24 mouse cellular contexts compared by ENCODE assay signal in genomic region chr14:49140756-49141155, GRCm38 (mm10). TPM values are rescaled to one million over a fixed set of nuclear protein-coding genes. Genes with fewer than 3 reads are reported as not detected.
A peak's percentile ranks its signal among the peaks of the same experiment; 100 is the strongest.
DNase-seq lines count a peak whose midpoint lies in the region; ATAC-seq and TF ChIP-seq lines count a peak whose summit lies in the region.
"Had no signal": no experiment of that assay in that cellular context is flagged by ENCODE, and none has a peak within 500 bp of the region (broad histone marks: within the 10 kb centered on the region; RNA-seq: fewer than 3 reads in every experiment).

No protein-coding gene starts in this region.

- no peaks in the 10 kb centered on the region for H3K79me2 ChIP-seq in liver, adult 2 months (ENCODE audit: control insufficient read depth, insufficient read depth, low read length)
- no peaks in the 10 kb centered on the region for H3K79me2 ChIP-seq in MEL (ENCODE audit: control insufficient read depth, insufficient read depth, low read length, poor library complexity)

- ATAC-seq in liver, embryonic 11.5 days (replicated peaks; ENCODE audit: low FRiP score), result no peak
- ATAC-seq in megakaryocyte progenitor cell, adult 5-6 weeks (replicated peaks; ENCODE audit: poor library complexity), result peak; percentile 37; the same call in 1 of the 2 replicates
- ATAC-seq: CD4-positive, CD25-positive, alpha-beta regulatory T cell, adult 4 months; forebrain, embryonic 14.5 days; forebrain, postnatal 0 days; hindbrain, embryonic 16.5 days; Patski had no signal

- 86% methylated on average over 7 of the region's 7 CpGs for WGBS in liver, adult 2 months
- WGBS in liver, embryonic 11.5 days, result 85% methylated on average over 7 of the region's 7 CpGs
- WGBS in hindbrain, embryonic 10.5 days, result 90% methylated on average over 7 of the region's 7 CpGs

- no peaks in the 10 kb centered on the region for H3K4me1 ChIP-seq in liver, adult 2 months (ENCODE audit: control insufficient read depth, insufficient read depth, low read length)
- H3K4me1 ChIP-seq in liver, embryonic 11.5 days (replicated peaks; ENCODE audit: control insufficient read depth, insufficient read depth, low read length), result no peaks in the 10 kb centered on the region
- H3K4me1 ChIP-seq in MEL (ENCODE audit: control insufficient read depth in 1 of 2, insufficient read depth in 2 of 2, low read length in 2 of 2), result no peaks in the 10 kb centered on the region
- peaks cover 18% of the 10 kb centered on the region for H3K4me1 ChIP-seq in hindbrain, embryonic 10.5 days (replicated peaks)
- H3K4me1 ChIP-seq: heart, embryonic 10.5 days; hindbrain, embryonic 13.5 days had no signal

- TF ChIP-seq POLR2A in liver, adult 2 months (IDR thresholded peaks at IDR 0.05; ENCODE audit: extremely low read depth, insufficient read depth, low read length), result no peak
- no peak for TF ChIP-seq POLR2A in MEL (IDR thresholded peaks at IDR 0.05; ENCODE audit: control insufficient read depth in 1 of 2, insufficient read depth in 1 of 2, low read depth in 1 of 2, low read length in 2 of 2, poor library complexity in 1 of 2)

- TF ChIP-seq EP300 in MEL (IDR thresholded peaks at IDR 0.05; ENCODE audit: low read depth in 1 of 2, low read length in 2 of 2), result no peak

- H3K27ac ChIP-seq in liver, adult 2 months (replicated peaks; ENCODE audit: insufficient read depth, low read depth, low read length), result no peak overlapping the region
- no peak overlapping the region for H3K27ac ChIP-seq in liver, embryonic 11.5 days (ENCODE audit: low read depth, low read length)
- H3K27ac ChIP-seq in MEL (ENCODE audit: control insufficient read depth, low read depth, low read length), result no peak overlapping the region
- no peak overlapping the region for H3K27ac ChIP-seq in hindbrain, embryonic 10.5 days
- H3K27ac ChIP-seq: gastrocnemius, adult 2 months; heart, adult 2 months; heart, embryonic 10.5 days; hindbrain, embryonic 13.5 days had no signal

- DNase-seq in liver, adult 2 months (ENCODE audit: extremely low read depth, low read depth, low spot score), result peak; percentile 2
- DNase-seq in liver, embryonic 11.5 days (ENCODE audit: low spot score), result no peak
- DNase-seq in MEL (ENCODE audit: low read depth, low spot score), result peak; percentile 11
- DNase-seq in fat pad, adult 2 months (ENCODE audit: extremely low read depth, low read depth, low spot score), result peak; percentile 37
- no peak for DNase-seq in kidney, adult 18-20 months
- no peak for DNase-seq in hindbrain, embryonic 10.5 days (ENCODE audit: low spot score)
- no peak for DNase-seq in left cerebral cortex, adult 11 months (ENCODE audit: low spot score)
- DNase-seq: adrenal gland, postnatal 10 days; adrenal gland, postnatal 36 days; cerebellum, adult 11 months; cerebellum, adult 2 months; cerebellum, adult 9-11 months; cerebellum, postnatal 25 days; forebrain, postnatal 0 days; gastrocnemius, adult 2 months; gastrocnemius, postnatal 14 days; heart, adult 2 months had no signal

- H3K27me3 ChIP-seq in liver, adult 2 months (ENCODE audit: control insufficient read depth, insufficient read depth, low read length), result no peaks in the 10 kb centered on the region
- no peaks in the 10 kb centered on the region for H3K27me3 ChIP-seq in liver, embryonic 11.5 days (replicated peaks; ENCODE audit: control insufficient read depth, insufficient read depth, low read length)
- no peaks in the 10 kb centered on the region; a peak in 1 of 4 replicates for H3K27me3 ChIP-seq in MEL (ENCODE audit: control insufficient read depth in 1 of 2, insufficient read depth in 2 of 2, low read length in 2 of 2)
- no peaks in the 10 kb centered on the region for H3K27me3 ChIP-seq in hindbrain, embryonic 10.5 days (ENCODE audit: insufficient read depth, poor library complexity, severe bottlenecking)
- H3K27me3 ChIP-seq: hindbrain, embryonic 13.5 days had no signal

- H3K36me3 ChIP-seq in liver, adult 2 months (ENCODE audit: control insufficient read depth, insufficient read depth, low read length), result no peaks in the 10 kb centered on the region
- no peaks in the 10 kb centered on the region for H3K36me3 ChIP-seq in liver, embryonic 11.5 days (ENCODE audit: control insufficient read depth, insufficient read depth, low read length)
- H3K36me3 ChIP-seq in MEL (ENCODE audit: control insufficient read depth in 1 of 2, insufficient read depth in 2 of 2, low read length in 2 of 2), result no peaks in the 10 kb centered on the region
- H3K36me3 ChIP-seq in hindbrain, embryonic 10.5 days, result no peaks in the 10 kb centered on the region
- H3K36me3 ChIP-seq: heart, embryonic 10.5 days; hindbrain, embryonic 13.5 days had no signal

- H3K4me3 ChIP-seq in liver, adult 2 months (ENCODE audit: insufficient read depth, low read depth, low read length), result no peak overlapping the region
- no peak overlapping the region for H3K4me3 ChIP-seq in liver, embryonic 11.5 days (ENCODE audit: low read depth, low read length)
- H3K4me3 ChIP-seq in MEL (ENCODE audit: control insufficient read depth in 1 of 2, insufficient read depth in 1 of 2, low read depth in 2 of 2, low read length in 2 of 2), result no peak overlapping the region
- no peak overlapping the region for H3K4me3 ChIP-seq in hindbrain, embryonic 10.5 days
- H3K4me3 ChIP-seq: gastrocnemius, adult 2 months; heart, adult 2 months; heart, embryonic 10.5 days; hindbrain, embryonic 13.5 days had no signal

- no peak for TF ChIP-seq CTCF in liver, adult 2 months (IDR thresholded peaks at IDR 0.05; ENCODE audit: low read depth, low read length)
- TF ChIP-seq CTCF in MEL (IDR thresholded peaks at IDR 0.05 in 2 of 3, conservative IDR thresholded peaks at IDR 0.05 in 1 of 3; ENCODE audit: control insufficient read depth in 1 of 3, insufficient read depth in 1 of 3, low read depth in 2 of 3, low read length in 3 of 3, poor library complexity in 1 of 3, severe bottlenecking in 1 of 3), result no peak

- no peaks in the 10 kb centered on the region for H3K9me3 ChIP-seq in liver, embryonic 11.5 days (ENCODE audit: control insufficient read depth, low read length)
- no peaks in the 10 kb centered on the region for H3K9me3 ChIP-seq in MEL (replicated peaks; ENCODE audit: insufficient read depth, low read length)
- no peaks in the 10 kb centered on the region for H3K9me3 ChIP-seq in hindbrain, embryonic 10.5 days
- H3K9me3 ChIP-seq: heart, embryonic 10.5 days; hindbrain, embryonic 13.5 days had no signal

- H3K9ac ChIP-seq in liver, adult 2 months (ENCODE audit: low read depth, low read length), result no peak overlapping the region
- no peak overlapping the region for H3K9ac ChIP-seq in liver, embryonic 11.5 days (ENCODE audit: low read depth, low read length)
- no peak overlapping the region for H3K9ac ChIP-seq in MEL (ENCODE audit: control insufficient read depth, low read depth, low read length, poor library complexity, severe bottlenecking)
- H3K9ac ChIP-seq: forebrain, postnatal 0 days; hindbrain, embryonic 13.5 days had no signal

- TF ChIP-seq RAD21 in MEL (IDR thresholded peaks at IDR 0.05; ENCODE audit: low read depth, low read length), result no peak

- no peak overlapping the region for H3K4me2 ChIP-seq in liver, embryonic 11.5 days
- H3K4me2 ChIP-seq: hindbrain, embryonic 13.5 days had no signal

TF ChIP-seq in MEL, 35 proteins besides CTCF, POLR2A, EP300 and RAD21:
- TF ChIP-seq JUND (IDR thresholded peaks at IDR 0.05; ENCODE audit: low read depth, low read length), result no peak
- TF ChIP-seq KAT2A (conservative IDR thresholded peaks at IDR 0.05; ENCODE audit: low read depth, low read length), result no peak

RNA-seq across cellular contexts. Expression of gene Naa30, which starts 31.3 kb away (rescaled TPM):
- 15.9 and 16.1 TPM in 2 replicates for total RNA-seq in liver, adult 2 months (2014; rRNA removed)
- polyA plus RNA-seq in liver, adult 2 months (2012; rRNA removed), result 6.7 and 6.8 TPM in 2 replicates
- 12.8 and 14.4 TPM in 2 replicates for polyA plus RNA-seq in liver, embryonic 11.5 days (2014; fragmentation: Nextera tagmentation; extraction: Ambion mirVana)
- 15.9 and 16.4 TPM in 2 replicates for total RNA-seq in MEL (2012; rRNA removed)
- polyA plus RNA-seq in MEL (2012; ENCODE audit: insufficient read depth in 1 of 2, insufficient read length in 2 of 2, low read depth in 1 of 2, low replicate concordance in 2 of 2, missing spikeins in 1 of 2), result 10 to 100 TPM; 18.7 to 32.6 TPM
- 21.6 and 21.8 TPM in 2 replicates for total RNA-seq in megakaryocyte progenitor cell, adult 5-6 weeks (2015)
- total RNA-seq in megakaryocyte progenitor cell, adult 5-6 weeks (2017), result 26.8 and 29.1 TPM in 2 replicates
- 8.1 and 9.8 TPM in 2 replicates for polyA plus RNA-seq in hindbrain, embryonic 10.5 days (2016; fragmentation: Nextera tagmentation; extraction: Ambion mirVana)

Comparison
In these comparisons a context has a peak if more than half of its experiments do, and no peak if none do; other contexts are left out.
1. DNase-seq: peak in liver, adult 2 months (single experiment), MEL (single experiment) and fat pad, adult 2 months (single experiment); none in liver, embryonic 11.5 days (single experiment), kidney, adult 18-20 months (single experiment), hindbrain, embryonic 10.5 days (single experiment) and left cerebral cortex, adult 11 months (single experiment).